Mouse (Mus musculus) brown adipose tissue, adult 24 weeks (tissue): ENCODE data around the gene H2-T24. TPM values are rescaled to one million over a fixed set of nuclear protein-coding genes. Genes with fewer than 3 reads are reported as not detected.
"Not testable (repeated sequence)": the region's sequence is repeated elsewhere in the genome, so short reads cannot be mapped to it uniquely, and the experiment has no call there.

Experiments
- H3K27ac ChIP-seq: fragments of 200-500 bp; replicated peaks from 2 replicates; pipeline ENCODE4 v1.5.1; 2012; ENCODE audit warnings: low read depth, mild to moderate bottlenecking, low read length
- H3K4me1 ChIP-seq: fragments of 200-500 bp; 2 replicates; pipeline ENCODE4 v1.6.1; 2012; ENCODE audit warnings: low read length, mixed read lengths; ENCODE audit not compliant: control insufficient read depth, insufficient read depth, insufficient read length
- H3K4me3 ChIP-seq: fragments of 200-500 bp; 2 replicates; pipeline ENCODE4 v1.5.1; 2012; ENCODE audit warnings: low read depth, mild to moderate bottlenecking, low read length, moderate library complexity; ENCODE audit not compliant: insufficient read depth
- polyA plus RNA-seq: library from polyadenylated mRNA; stranded (reverse); fragments of >200 nt; gene quantifications from 2 replicates; pipeline ENCODE4 v1.2.4, GENCODE M21; 2012; ENCODE audit not compliant: missing spikeins, insufficient read depth, insufficient read length

Gene H2-T24
- 3.3 and 3.9 TPM in 2 replicates for polyA plus RNA-seq

GRCm38 (mm10) chr17:36020191-36021073 is at the start of gene H2-T24:
H2-T24 (minus strand) TSS chr17:36020560.
- peak within 1 kb of the TSS; percentile 95 for H3K27ac ChIP-seq
- peak within 1 kb of the TSS; percentile 63 for H3K4me3 ChIP-seq
- H3K4me1 ChIP-seq = peaks cover 12% of the 10 kb centered on the region

- H3K4me1 ChIP-seq = no peaks in the 10 kb centered on the region
- no peak overlapping the region for H3K27ac ChIP-seq
- no peak overlapping the region for H3K4me3 ChIP-seq
Observed at GRCm38 (mm10) chr17:36060829-36061228, 40.5 kb upstream of the H2-T24 start.

- H3K4me3 ChIP-seq, H3K27ac ChIP-seq, H3K4me1 ChIP-seq: not testable (repeated sequence)
Observed at GRCm38 (mm10) chr17:36058362-36058761, 38.0 kb upstream of the H2-T24 start, which contains the start of gene Gm11127. Gm11127 (minus strand) TSS chr17:36058371.

GRCm38 (mm10) chr17:36057927-36058326 is 37.6 kb upstream of the H2-T24 start:
- H3K27ac ChIP-seq, H3K4me1 ChIP-seq, H3K4me3 ChIP-seq: not testable (repeated sequence)

- H3K4me1 ChIP-seq = peaks cover 4% of the 10 kb centered on the region; the same call in 1 of the 2 replicates
- H3K27ac ChIP-seq = peak overlapping the region; percentile 89
- H3K4me3 ChIP-seq = peak overlapping the region; percentile 68
Observed at GRCm38 (mm10) chr17:36043286-36043685, 22.9 kb upstream of the H2-T24 start.

- H3K27ac ChIP-seq = peak within 1 kb of the TSS; percentile 89
- peak within 1 kb of the TSS; percentile 68 for H3K4me3 ChIP-seq
- not testable (repeated sequence) for H3K4me1 ChIP-seq
Observed at GRCm38 (mm10) chr17:36042610-36043169, 22.3 kb upstream of the H2-T24 start, which contains the start of the genes H2-T22 and Gm6034. H2-T22 (minus strand) TSS chr17:36042747. Gm6034 (plus strand) TSS chr17:36042961.

- H3K27ac ChIP-seq, H3K4me1 ChIP-seq: not testable (repeated sequence)
- peak overlapping the region; percentile 60 for H3K4me3 ChIP-seq
Observed at GRCm38 (mm10) chr17:36042055-36042454, 21.7 kb upstream of the H2-T24 start.

- H3K4me1 ChIP-seq, H3K27ac ChIP-seq, H3K4me3 ChIP-seq: not testable (repeated sequence)
Observed at GRCm38 (mm10) chr17:36040604-36041003, 20.2 kb upstream of the H2-T24 start.

GRCm38 (mm10) chr17:36036126-36036525 is 15.8 kb upstream of the H2-T24 start:
- H3K4me3 ChIP-seq, H3K4me1 ChIP-seq, H3K27ac ChIP-seq: not testable (repeated sequence)

GRCm38 (mm10) chr17:36035010-36035638 is 14.8 kb upstream of the H2-T24 start:
- H3K27ac ChIP-seq, H3K4me1 ChIP-seq, H3K4me3 ChIP-seq: not testable (repeated sequence)

GRCm38 (mm10) chr17:36034524-36034923 is 14.2 kb upstream of the H2-T24 start:
- H3K27ac ChIP-seq, H3K4me3 ChIP-seq, H3K4me1 ChIP-seq: not testable (repeated sequence)

GRCm38 (mm10) chr17:36032351-36032875 is 12.1 kb upstream of the H2-T24 start, which contains the start of gene H2-T23:
H2-T23 (minus strand) TSS chr17:36032855.
- peak within 1 kb of the TSS; percentile 80 for H3K4me3 ChIP-seq
- H3K27ac ChIP-seq = peak within 1 kb of the TSS; percentile 57
- not testable (repeated sequence) for H3K4me1 ChIP-seq

GRCm38 (mm10) chr17:36031583-36032331 is 11.4 kb upstream of the H2-T24 start:
- H3K27ac ChIP-seq = peak overlapping the region; percentile 57
- not testable (repeated sequence) for H3K4me1 ChIP-seq
- peak overlapping the region; percentile 80 for H3K4me3 ChIP-seq
